Mouse (Mus musculus): ENCODE measurements around the gene Sin3b. TPM values are rescaled to one million over a fixed set of nuclear protein-coding genes. Genes with fewer than 3 reads are reported as not detected.
"Not testable (repeated sequence)": the region's sequence is repeated elsewhere in the genome, so short reads cannot be mapped to it uniquely, and the experiment has no call there.

The Sin3b gene
- polyA plus RNA-seq (2014; fragmentation: Nextera tagmentation; extraction: Ambion mirVana) = 172 and 179 TPM in 2 replicates

DNA sequence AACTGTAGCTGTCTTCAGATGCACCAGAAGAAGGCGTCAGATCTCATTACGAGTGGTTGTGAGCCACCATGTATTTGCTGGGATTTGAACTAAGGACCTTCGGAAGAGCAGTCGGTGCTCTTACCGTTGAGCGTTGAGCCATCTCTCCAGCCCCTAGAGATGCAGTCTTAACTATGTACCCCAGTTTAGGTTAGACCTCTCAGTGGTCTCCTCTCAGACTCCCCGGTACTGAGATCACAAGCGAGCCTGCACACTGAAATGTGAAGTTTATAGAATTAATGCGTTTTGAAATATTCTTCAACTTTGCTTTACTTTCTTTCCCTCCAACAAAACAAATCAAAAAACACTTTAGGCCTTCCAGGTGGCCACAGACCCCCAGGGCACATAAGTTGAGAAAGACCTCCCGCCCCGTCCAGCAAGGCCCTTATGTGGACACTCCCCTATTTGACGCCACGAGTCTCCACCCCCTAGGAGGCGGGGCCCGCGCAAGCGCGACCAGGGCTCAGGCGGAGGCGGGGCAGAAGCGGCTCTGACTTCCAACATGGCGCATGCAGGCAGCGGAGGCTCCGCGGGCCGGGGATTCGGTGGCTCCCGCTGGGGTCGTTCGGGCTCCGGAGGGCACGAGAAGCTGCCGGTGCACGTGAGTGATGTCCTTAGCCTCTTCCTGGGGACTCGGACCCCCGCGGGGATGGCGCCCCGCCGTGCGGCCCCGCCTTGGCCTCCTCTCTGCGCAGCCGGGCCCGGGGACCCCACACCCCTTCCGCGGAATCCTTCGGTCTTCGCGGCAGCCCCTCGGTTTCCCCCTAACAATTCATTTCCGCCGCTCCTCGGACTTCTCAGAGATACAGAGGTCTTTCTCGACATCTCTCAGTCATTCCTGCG, at the start of gene Sin3b:
Gene Sin3b (plus strand): TSS at position 517 of the 882 bp plus-strand sequence.
- Histone ChIP-seq H3K9me3 (ENCODE audit: low read depth, low read length) (no peaks in the 10 kb centered on the region), H3K27ac (ENCODE audit: low read depth) (no peak within 1 kb of the TSS), H3K4me1 (ENCODE audit: insufficient read depth) (0 out of 2 replicates have a peak, but pooled peaks cover 3% of the 10 kb centered on the region), H3K4me3 (ENCODE audit: low read depth, low read length) (peak within 1 kb of the TSS; percentile 97), H3K27me3 (ENCODE audit: insufficient read depth, low read length) (no peaks in the 10 kb centered on the region), H3K9ac (peak within 1 kb of the TSS; percentile 97), H3K4me2 (peak within 1 kb of the TSS; percentile 79), H3K36me3 (ENCODE audit: insufficient read depth) (peaks cover 34% of the 10 kb centered on the region)
- ATAC-seq (ENCODE audit: insufficient read depth) (peak; percentile 98), DNase-seq (peak; percentile 96)
- WGBS = 14% methylated on average over 55 of the region's 56 CpGs
- TF ChIP-seq CTCF (IDR thresholded peaks at IDR 0.05; ENCODE audit: low read depth) = no peak

- no peak for DNase-seq
- ATAC-seq (ENCODE audit: insufficient read depth) = no peak
- H3K4me1 ChIP-seq (ENCODE audit: insufficient read depth) = no peaks in the 10 kb centered on the region
- H3K27me3 ChIP-seq (ENCODE audit: insufficient read depth, low read length) = no peaks in the 10 kb centered on the region
- H3K27ac ChIP-seq (ENCODE audit: low read depth) = no peak overlapping the region
- WGBS = 72% methylated on average over 2 of the region's 2 CpGs
- 0 out of 2 replicates have a peak, but pooled peaks have one; percentile 26 for TF ChIP-seq CTCF (IDR thresholded peaks at IDR 0.05; ENCODE audit: low read depth)
- H3K4me2 ChIP-seq = no peak overlapping the region
- H3K9me3 ChIP-seq (ENCODE audit: low read depth, low read length) = no peaks in the 10 kb centered on the region
- H3K36me3 ChIP-seq (ENCODE audit: insufficient read depth) = no peaks in the 10 kb centered on the region
- H3K4me3 ChIP-seq (ENCODE audit: low read depth, low read length) = no peak overlapping the region
- no peak overlapping the region for H3K9ac ChIP-seq
These were observed 48.9 kb upstream of the Sin3b start for GRCm38 (mm10) chr8:72674184-72674583.

GRCm38 (mm10) chr8:72676436-72676835, 46.6 kb upstream of the Sin3b start:
- ATAC-seq (ENCODE audit: insufficient read depth) = no peak
- H3K4me1 ChIP-seq (ENCODE audit: insufficient read depth) = no peaks in the 10 kb centered on the region
- no peaks in the 10 kb centered on the region for H3K9me3 ChIP-seq (ENCODE audit: low read depth, low read length)
- no peak for DNase-seq
- H3K27me3 ChIP-seq (ENCODE audit: insufficient read depth, low read length) = no peaks in the 10 kb centered on the region
- H3K36me3 ChIP-seq (ENCODE audit: insufficient read depth) = no peaks in the 10 kb centered on the region
- H3K4me2 ChIP-seq = no peak overlapping the region
- TF ChIP-seq CTCF (IDR thresholded peaks at IDR 0.05; ENCODE audit: low read depth) = no peak
- no peak overlapping the region for H3K9ac ChIP-seq
- 51% methylated on average over 4 of the region's 4 CpGs for WGBS
- H3K4me3 ChIP-seq (ENCODE audit: low read depth, low read length) = no peak overlapping the region
- no peak overlapping the region for H3K27ac ChIP-seq (ENCODE audit: low read depth)

- not testable (repeated sequence) for H3K9ac ChIP-seq; H3K9me3 ChIP-seq (ENCODE audit: low read depth, low read length); H3K27me3 ChIP-seq (ENCODE audit: insufficient read depth, low read length); ATAC-seq (ENCODE audit: insufficient read depth); H3K4me3 ChIP-seq (ENCODE audit: low read depth, low read length); H3K4me1 ChIP-seq (ENCODE audit: insufficient read depth); H3K4me2 ChIP-seq; DNase-seq; H3K36me3 ChIP-seq (ENCODE audit: insufficient read depth); H3K27ac ChIP-seq (ENCODE audit: low read depth)
- 47% methylated on average over 2 of the region's 2 CpGs for WGBS
These were observed 46.2 kb upstream of the Sin3b start for GRCm38 (mm10) chr8:72676844-72677243.

GRCm38 (mm10) chr8:72677331-72677730, 45.8 kb upstream of the Sin3b start:
- Histone ChIP-seq H3K4me3 (ENCODE audit: low read depth, low read length) (no peak overlapping the region), H3K27ac (ENCODE audit: low read depth) (no peak overlapping the region), H3K4me2 (no peak overlapping the region), H3K4me1 (ENCODE audit: insufficient read depth) (no peaks in the 10 kb centered on the region), H3K9me3 (ENCODE audit: low read depth, low read length) (no peaks in the 10 kb centered on the region), H3K9ac (no peak overlapping the region), H3K36me3 (ENCODE audit: insufficient read depth) (no peaks in the 10 kb centered on the region), H3K27me3 (ENCODE audit: insufficient read depth, low read length) (no peaks in the 10 kb centered on the region)
- ATAC-seq (ENCODE audit: insufficient read depth) = no peak
- 22% methylated on average over 5 of the region's 5 CpGs for WGBS
- no peak for DNase-seq
- TF ChIP-seq CTCF (IDR thresholded peaks at IDR 0.05; ENCODE audit: low read depth) = no peak

GRCm38 (mm10) chr8:72680133-72680532, 43.0 kb upstream of the Sin3b start:
- ATAC-seq (ENCODE audit: insufficient read depth) (no peak), DNase-seq (peak; percentile 81)
- no peaks in the 10 kb centered on the region for H3K27me3 ChIP-seq (ENCODE audit: insufficient read depth, low read length)
- no peak overlapping the region for H3K27ac ChIP-seq (ENCODE audit: low read depth)
- H3K9me3 ChIP-seq (ENCODE audit: low read depth, low read length) = no peaks in the 10 kb centered on the region
- peak; percentile 84 for TF ChIP-seq CTCF (IDR thresholded peaks at IDR 0.05; ENCODE audit: low read depth)
- H3K36me3 ChIP-seq (ENCODE audit: insufficient read depth) = no peaks in the 10 kb centered on the region
- no peaks in the 10 kb centered on the region for H3K4me1 ChIP-seq (ENCODE audit: insufficient read depth)
- 7% methylated on average over 3 of the region's 3 CpGs for WGBS
- no peak overlapping the region for H3K4me3 ChIP-seq (ENCODE audit: low read depth, low read length)
- no peak overlapping the region for H3K9ac ChIP-seq
- no peak overlapping the region for H3K4me2 ChIP-seq

- DNase-seq (no peak), ATAC-seq (ENCODE audit: insufficient read depth) (no peak)
- no peaks in the 10 kb centered on the region for H3K9me3 ChIP-seq (ENCODE audit: low read depth, low read length)
- no peaks in the 10 kb centered on the region for H3K4me1 ChIP-seq (ENCODE audit: insufficient read depth)
- H3K4me3 ChIP-seq (ENCODE audit: low read depth, low read length) = no peak overlapping the region
- no peak overlapping the region for H3K27ac ChIP-seq (ENCODE audit: low read depth)
- no peak overlapping the region for H3K4me2 ChIP-seq
- H3K27me3 ChIP-seq (ENCODE audit: insufficient read depth, low read length) = no peaks in the 10 kb centered on the region
- H3K36me3 ChIP-seq (ENCODE audit: insufficient read depth) = no peaks in the 10 kb centered on the region
- no peak for TF ChIP-seq CTCF (IDR thresholded peaks at IDR 0.05; ENCODE audit: low read depth)
- 75% methylated on average over 4 of the region's 4 CpGs for WGBS
- no peak overlapping the region for H3K9ac ChIP-seq
These were observed 40.9 kb upstream of the Sin3b start for GRCm38 (mm10) chr8:72682051-72682687.

Measured in lung, embryonic 14.5 days (tissue).